Mouse (Mus musculus): ENCODE results near the gene Gm26620. TPM values are rescaled to one million over a fixed set of nuclear protein-coding genes. Genes with fewer than 3 reads are reported as not detected.

The Gm26620 gene
- 0.33 and 0.72 TPM in 2 replicates for polyA plus RNA-seq (2015; fragmentation: Nextera tagmentation; extraction: Ambion mirVana)

- H3K36me3 ChIP-seq: peaks cover 12% of the 10 kb centered on the region
- H3K4me1 ChIP-seq: peaks cover 11% of the 10 kb centered on the region; the same call in 1 of the 2 replicates
- no peaks in the 10 kb centered on the region for H3K9me3 ChIP-seq (replicated peaks)
- under 1% methylated on average over 46 of the region's 46 CpGs for WGBS
- H3K4me3 ChIP-seq (replicated peaks): peak within 1 kb of the TSS; percentile 95
- peak within 1 kb of the TSS; percentile 67 for H3K4me2 ChIP-seq (replicated peaks)
- no peaks in the 10 kb centered on the region for H3K27me3 ChIP-seq
- peak within 1 kb of the TSS; percentile 86 for H3K27ac ChIP-seq (replicated peaks)
- ATAC-seq (ENCODE audit: insufficient number of reproducible peaks, low FRiP score, low TSS enrichment, low read depth): peak; percentile 89
- peak within 1 kb of the TSS; percentile 75 for H3K9ac ChIP-seq
These were observed at the start of gene Gm26620, which contains the start of gene Dusp12 for GRCm38 (mm10) chr1:170884978-170885561. TSS of gene Gm26620 (plus strand) at chr1:170885065. TSS of gene Dusp12 (minus strand) at chr1:170885540.

DNA sequence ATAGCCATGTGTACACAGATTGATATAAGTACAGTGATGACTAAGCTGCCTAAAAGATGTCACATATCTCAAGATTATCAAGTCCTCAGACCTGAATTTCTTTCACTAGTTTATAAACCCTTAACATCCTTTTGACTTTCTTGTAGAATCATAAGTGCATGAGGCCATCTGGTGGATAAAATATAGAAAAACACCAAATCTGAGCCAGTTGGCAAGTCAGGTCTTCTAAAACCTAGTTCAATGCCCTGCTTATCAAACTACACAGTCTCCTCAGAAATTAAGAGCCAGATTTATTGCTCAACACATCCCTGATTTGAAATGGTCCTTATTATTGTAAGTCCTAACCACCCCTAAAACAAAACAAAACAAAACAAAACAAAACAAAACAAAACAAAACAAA, 45.2 kb upstream of the Gm26620 start:
- 0 out of 2 replicates have a peak, but pooled peaks cover 8% of the 10 kb centered on the region for H3K36me3 ChIP-seq
- no peak overlapping the region for H3K27ac ChIP-seq (replicated peaks)
- no peaks in the 10 kb centered on the region for H3K4me1 ChIP-seq
- no peak for ATAC-seq (ENCODE audit: insufficient number of reproducible peaks, low FRiP score, low TSS enrichment, low read depth)
- no peak overlapping the region for H3K9ac ChIP-seq
- no peak overlapping the region for H3K4me2 ChIP-seq (replicated peaks)
- H3K4me3 ChIP-seq (replicated peaks): no peak overlapping the region
- no peaks in the 10 kb centered on the region for H3K27me3 ChIP-seq
- no peaks in the 10 kb centered on the region for H3K9me3 ChIP-seq (replicated peaks)

GRCm38 (mm10) chr1:170844380-170844779, 40.5 kb upstream of the Gm26620 start:
- peaks cover 12% of the 10 kb centered on the region; the same call in 1 of the 2 replicates for H3K36me3 ChIP-seq
- H3K9me3 ChIP-seq (replicated peaks): no peaks in the 10 kb centered on the region
- H3K4me2 ChIP-seq (replicated peaks): no peak overlapping the region
- H3K4me3 ChIP-seq (replicated peaks): no peak overlapping the region
- ATAC-seq (ENCODE audit: insufficient number of reproducible peaks, low FRiP score, low TSS enrichment, low read depth): no peak
- WGBS: 58% methylated on average over 8 of the region's 8 CpGs
- no peaks in the 10 kb centered on the region for H3K4me1 ChIP-seq
- no peaks in the 10 kb centered on the region for H3K27me3 ChIP-seq
- no peak overlapping the region for H3K27ac ChIP-seq (replicated peaks)
- no peak overlapping the region for H3K9ac ChIP-seq

DNA sequence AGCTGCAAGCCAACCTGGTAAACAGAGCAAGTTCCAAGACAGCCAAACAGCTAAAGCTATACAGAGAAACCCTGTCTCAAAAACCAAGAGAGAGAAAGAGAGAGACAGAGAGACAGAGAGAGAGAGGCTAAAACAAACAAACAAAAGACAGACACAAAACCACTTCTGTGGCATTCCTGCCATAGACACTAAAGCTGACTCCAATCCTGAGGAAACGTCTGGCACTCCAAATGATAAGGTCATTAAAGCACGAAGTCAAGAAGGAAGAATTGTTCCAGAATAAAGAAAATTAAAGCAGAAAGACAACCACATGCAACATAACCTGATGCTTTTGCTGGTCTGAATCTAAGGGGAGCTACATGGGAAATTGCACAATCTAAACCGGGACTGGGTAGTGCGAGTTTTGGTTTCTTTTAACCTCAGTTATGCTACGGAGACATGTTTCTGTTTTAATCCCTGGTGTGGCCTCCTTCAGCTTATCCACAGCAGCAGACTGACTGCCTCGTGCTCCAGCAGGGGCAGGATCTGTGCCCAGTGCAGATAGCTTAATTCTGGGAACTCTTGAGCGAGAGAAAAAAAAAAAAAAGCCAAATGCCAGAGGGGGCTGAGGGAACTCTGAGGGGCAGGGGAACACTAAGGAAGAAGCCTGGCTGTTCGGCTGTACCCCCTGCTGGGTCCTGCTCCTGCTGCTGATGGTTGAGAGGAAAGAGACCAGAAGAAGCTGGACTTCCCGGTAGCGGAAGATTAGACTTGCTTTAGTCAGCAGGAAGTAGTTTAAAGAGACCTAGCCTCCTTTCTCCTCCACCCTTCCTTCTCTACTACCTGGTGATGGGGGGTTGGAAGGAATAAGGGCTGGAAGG, 39.2 kb upstream of the Gm26620 start:
- no peak for ATAC-seq (ENCODE audit: insufficient number of reproducible peaks, low FRiP score, low TSS enrichment, low read depth)
- H3K27me3 ChIP-seq: no peaks in the 10 kb centered on the region
- no peak overlapping the region for H3K4me2 ChIP-seq (replicated peaks)
- H3K4me3 ChIP-seq (replicated peaks): no peak overlapping the region
- H3K36me3 ChIP-seq: peaks cover 17% of the 10 kb centered on the region; the same call in 1 of the 2 replicates
- peak overlapping the region; percentile 31; the same call in 1 of the 2 replicates for H3K27ac ChIP-seq (replicated peaks)
- no peaks in the 10 kb centered on the region for H3K4me1 ChIP-seq
- H3K9ac ChIP-seq: no peak overlapping the region
- no peaks in the 10 kb centered on the region for H3K9me3 ChIP-seq (replicated peaks)
- WGBS: 39% methylated on average over 10 of the region's 10 CpGs

- Histone ChIP-seq H3K4me3 (replicated peaks) (no peak overlapping the region), H3K9ac (no peak overlapping the region), H3K9me3 (replicated peaks) (no peaks in the 10 kb centered on the region), H3K4me2 (replicated peaks) (no peak overlapping the region), H3K27ac (replicated peaks) (no peak overlapping the region), H3K27me3 (no peaks in the 10 kb centered on the region), H3K36me3 (peaks cover 14% of the 10 kb centered on the region; the same call in 1 of the 2 replicates), H3K4me1 (no peaks in the 10 kb centered on the region)
- ATAC-seq (ENCODE audit: insufficient number of reproducible peaks, low FRiP score, low TSS enrichment, low read depth): no peak
- WGBS: 92% methylated on average over 2 of the region's 2 CpGs
These were observed 34.9 kb upstream of the Gm26620 start for GRCm38 (mm10) chr1:170850007-170850406.

GRCm38 (mm10) chr1:170850637-170851624, 33.9 kb upstream of the Gm26620 start:
- Histone ChIP-seq H3K4me3 (replicated peaks) (no peak overlapping the region), H3K9me3 (replicated peaks) (no peaks in the 10 kb centered on the region), H3K9ac (no peak overlapping the region), H3K4me2 (replicated peaks) (no peak overlapping the region), H3K36me3 (peaks cover 14% of the 10 kb centered on the region; the same call in 1 of the 2 replicates), H3K4me1 (no peaks in the 10 kb centered on the region), H3K27ac (replicated peaks) (no peak overlapping the region), H3K27me3 (no peaks in the 10 kb centered on the region)
- 86% methylated on average over 23 of the region's 23 CpGs for WGBS
- no peak for ATAC-seq (ENCODE audit: insufficient number of reproducible peaks, low FRiP score, low TSS enrichment, low read depth)

DNA sequence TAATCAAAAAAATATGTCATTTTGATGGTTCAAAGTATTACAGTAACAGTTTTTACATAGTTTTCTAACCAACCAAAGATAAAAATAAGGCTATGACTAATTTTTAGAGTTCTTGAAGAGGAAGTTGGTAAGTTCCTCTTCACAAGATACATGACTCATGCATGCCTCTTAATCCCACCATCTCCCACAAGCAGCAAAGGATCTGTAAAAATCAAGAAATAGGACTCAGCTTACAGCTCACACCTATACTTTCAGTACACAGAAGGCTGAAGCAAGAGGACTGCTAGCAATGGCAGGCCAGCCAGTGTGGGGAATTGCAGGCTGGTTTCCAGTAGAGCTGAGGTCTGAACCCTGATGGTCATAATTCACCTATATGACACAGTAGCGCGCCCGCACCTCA, 31.3 kb upstream of the Gm26620 start:
- H3K4me2 ChIP-seq (replicated peaks): no peak overlapping the region
- ATAC-seq (ENCODE audit: insufficient number of reproducible peaks, low FRiP score, low TSS enrichment, low read depth): no peak
- H3K27me3 ChIP-seq: no peaks in the 10 kb centered on the region
- no peaks in the 10 kb centered on the region for H3K9me3 ChIP-seq (replicated peaks)
- WGBS: 100% methylated on average over 3 of the region's 3 CpGs
- no peak overlapping the region for H3K4me3 ChIP-seq (replicated peaks)
- no peak overlapping the region for H3K27ac ChIP-seq (replicated peaks)
- no peak overlapping the region for H3K9ac ChIP-seq
- H3K36me3 ChIP-seq: peaks cover 7% of the 10 kb centered on the region; the same call in 1 of the 2 replicates
- H3K4me1 ChIP-seq: no peaks in the 10 kb centered on the region

DNA sequence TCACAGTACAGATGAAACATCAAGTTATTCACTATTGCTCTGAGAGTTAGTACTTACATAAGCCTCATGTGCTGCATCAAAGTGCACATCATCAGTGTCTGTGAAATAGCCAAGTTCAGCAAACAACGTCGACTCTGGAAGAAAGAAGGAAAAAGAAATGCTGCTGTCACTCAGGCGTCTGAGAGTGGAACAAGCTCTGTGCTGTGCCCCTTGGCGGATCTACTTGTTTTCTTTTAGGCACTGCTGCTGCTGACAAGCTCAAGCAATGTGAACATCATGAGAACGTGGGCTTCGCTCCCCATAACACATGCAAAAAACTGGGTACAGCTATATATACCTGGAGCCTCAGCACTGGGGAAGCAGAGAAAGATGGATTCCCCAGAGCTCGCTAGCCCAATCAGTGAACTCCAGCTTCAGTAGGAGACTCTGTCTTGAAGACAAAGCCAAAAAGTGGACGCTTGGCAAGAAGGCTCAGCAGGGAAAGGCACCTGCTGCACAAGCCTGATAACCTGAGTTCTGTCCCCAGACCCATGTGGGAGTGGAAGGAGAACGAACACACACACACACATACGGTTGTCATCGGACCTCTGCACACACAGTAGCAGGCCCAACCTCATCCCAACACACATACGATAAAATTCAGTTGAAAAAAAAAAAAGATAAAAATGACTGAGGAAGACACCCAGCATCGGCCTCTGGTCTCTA, 29.7 kb upstream of the Gm26620 start:
- H3K27ac ChIP-seq (replicated peaks): no peak overlapping the region

GRCm38 (mm10) chr1:170857369-170857768, 27.5 kb upstream of the Gm26620 start:
- Histone ChIP-seq H3K27me3 (no peaks in the 10 kb centered on the region), H3K27ac (replicated peaks) (no peak overlapping the region), H3K4me3 (replicated peaks) (no peak overlapping the region), H3K4me1 (no peaks in the 10 kb centered on the region), H3K36me3 (no peaks in the 10 kb centered on the region), H3K9me3 (replicated peaks) (no peaks in the 10 kb centered on the region), H3K9ac (no peak overlapping the region), H3K4me2 (replicated peaks) (no peak overlapping the region)
- no peak for ATAC-seq (ENCODE audit: insufficient number of reproducible peaks, low FRiP score, low TSS enrichment, low read depth)
- 82% methylated on average over 2 of the region's 2 CpGs for WGBS

More for the DNA sequence above, 29.7 kb upstream of the Gm26620 start:
- no peak for ATAC-seq (ENCODE audit: insufficient number of reproducible peaks, low FRiP score, low TSS enrichment, low read depth)
- H3K9me3 ChIP-seq (replicated peaks): no peaks in the 10 kb centered on the region
- H3K4me1 ChIP-seq: no peaks in the 10 kb centered on the region
- 88% methylated on average over 13 of the region's 13 CpGs for WGBS
- no peaks in the 10 kb centered on the region for H3K27me3 ChIP-seq
- H3K4me3 ChIP-seq (replicated peaks): no peak overlapping the region
- H3K4me2 ChIP-seq (replicated peaks): no peak overlapping the region
- no peak overlapping the region for H3K9ac ChIP-seq
- H3K36me3 ChIP-seq: peaks cover 4% of the 10 kb centered on the region; the same call in 1 of the 2 replicates

- H3K4me3 ChIP-seq (replicated peaks): no peak overlapping the region
- no peaks in the 10 kb centered on the region for H3K27me3 ChIP-seq
- H3K9me3 ChIP-seq (replicated peaks): no peaks in the 10 kb centered on the region
- ATAC-seq (ENCODE audit: insufficient number of reproducible peaks, low FRiP score, low TSS enrichment, low read depth): no peak
- H3K27ac ChIP-seq (replicated peaks): no peak overlapping the region
- H3K4me2 ChIP-seq (replicated peaks): no peak overlapping the region
- WGBS: 93% methylated on average over 2 of the region's 2 CpGs
- no peaks in the 10 kb centered on the region for H3K4me1 ChIP-seq
- no peaks in the 10 kb centered on the region for H3K36me3 ChIP-seq
- no peak overlapping the region for H3K9ac ChIP-seq
These were observed 26.0 kb upstream of the Gm26620 start for GRCm38 (mm10) chr1:170858872-170859271.
